Mouse (Mus musculus): ENCODE results near the gene Kcnma1.

The Kcnma1 gene

GRCm38 (mm10) chr14:24032201-24032600 is 17.9 kb upstream of the Kcnma1 start:
- Histone ChIP-seq H3K9me3 (ENCODE audit: low read length) (peaks cover 8% of the 10 kb centered on the region), H3K4me1 (replicated peaks; ENCODE audit: low read depth, low read length) (peaks cover 29% of the 10 kb centered on the region), H3K4me3 (replicated peaks; ENCODE audit: low read length) (no peak overlapping the region), H3K36me3 (ENCODE audit: insufficient read depth, low read length) (no peaks in the 10 kb centered on the region), H3K27me3 (ENCODE audit: insufficient read depth, low read length) (no peaks in the 10 kb centered on the region)
- TF ChIP-seq CTCF (conservative IDR thresholded peaks at IDR 0.05; ENCODE audit: low read length): no peak
- no peak for TF ChIP-seq POU5F1 (IDR thresholded peaks at IDR 0.05; ENCODE audit: borderline replicate concordance, low read length)
- no peak for TF ChIP-seq NANOG (IDR thresholded peaks at IDR 0.05; ENCODE audit: borderline replicate concordance, low read length)

GRCm38 (mm10) chr14:24020718-24021117 is 6.4 kb upstream of the Kcnma1 start:
- Histone ChIP-seq H3K27me3 (ENCODE audit: insufficient read depth, low read length) (peaks cover 10% of the 10 kb centered on the region; the same call in 1 of the 2 replicates), H3K4me1 (replicated peaks; ENCODE audit: low read depth, low read length) (peaks cover 12% of the 10 kb centered on the region), H3K9me3 (ENCODE audit: low read length) (no peaks in the 10 kb centered on the region), H3K36me3 (ENCODE audit: insufficient read depth, low read length) (no peaks in the 10 kb centered on the region), H3K4me3 (replicated peaks; ENCODE audit: low read length) (no peak overlapping the region)
- TF ChIP-seq NANOG (IDR thresholded peaks at IDR 0.05; ENCODE audit: borderline replicate concordance, low read length): no peak
- TF ChIP-seq CTCF (conservative IDR thresholded peaks at IDR 0.05; ENCODE audit: low read length): no peak
- no peak for TF ChIP-seq POU5F1 (IDR thresholded peaks at IDR 0.05; ENCODE audit: borderline replicate concordance, low read length)

GRCm38 (mm10) chr14:24009978-24010377 is 4.3 kb downstream of the Kcnma1 start:
- Histone ChIP-seq H3K9me3 (ENCODE audit: low read length) (0 out of 2 replicates have a peak, but pooled peaks cover 4% of the 10 kb centered on the region), H3K36me3 (ENCODE audit: insufficient read depth, low read length) (no peaks in the 10 kb centered on the region), H3K27me3 (ENCODE audit: insufficient read depth, low read length) (peaks cover 60% of the 10 kb centered on the region), H3K4me3 (replicated peaks; ENCODE audit: low read length) (no peak overlapping the region), H3K4me1 (replicated peaks; ENCODE audit: low read depth, low read length) (peaks cover 16% of the 10 kb centered on the region)
- no peak for TF ChIP-seq NANOG (IDR thresholded peaks at IDR 0.05; ENCODE audit: borderline replicate concordance, low read length)
- TF ChIP-seq CTCF (conservative IDR thresholded peaks at IDR 0.05; ENCODE audit: low read length): no peak
- TF ChIP-seq POU5F1 (IDR thresholded peaks at IDR 0.05; ENCODE audit: borderline replicate concordance, low read length): no peak

- Histone ChIP-seq H3K27me3 (ENCODE audit: insufficient read depth, low read length) (peaks cover 56% of the 10 kb centered on the region), H3K36me3 (ENCODE audit: insufficient read depth, low read length) (no peaks in the 10 kb centered on the region), H3K4me3 (replicated peaks; ENCODE audit: low read length) (no peak overlapping the region), H3K4me1 (replicated peaks; ENCODE audit: low read depth, low read length) (peaks cover 20% of the 10 kb centered on the region), H3K9me3 (ENCODE audit: low read length) (no peaks in the 10 kb centered on the region)
- TF ChIP-seq POU5F1 (IDR thresholded peaks at IDR 0.05; ENCODE audit: borderline replicate concordance, low read length) (no peak), NANOG (IDR thresholded peaks at IDR 0.05; ENCODE audit: borderline replicate concordance, low read length) (no peak), CTCF (conservative IDR thresholded peaks at IDR 0.05; ENCODE audit: low read length) (peak; percentile 98)
Observed at GRCm38 (mm10) chr14:24008252-24008651, 6.0 kb downstream of the Kcnma1 start.

GRCm38 (mm10) chr14:24006276-24006675 is 8.0 kb downstream of the Kcnma1 start:
- TF ChIP-seq POU5F1 (IDR thresholded peaks at IDR 0.05; ENCODE audit: borderline replicate concordance, low read length) (no peak), CTCF (conservative IDR thresholded peaks at IDR 0.05; ENCODE audit: low read length) (no peak), NANOG (IDR thresholded peaks at IDR 0.05; ENCODE audit: borderline replicate concordance, low read length) (no peak)
- Histone ChIP-seq H3K9me3 (ENCODE audit: low read length) (no peaks in the 10 kb centered on the region), H3K4me1 (replicated peaks; ENCODE audit: low read depth, low read length) (peaks cover 27% of the 10 kb centered on the region), H3K27me3 (ENCODE audit: insufficient read depth, low read length) (peaks cover 68% of the 10 kb centered on the region), H3K36me3 (ENCODE audit: insufficient read depth, low read length) (no peaks in the 10 kb centered on the region), H3K4me3 (replicated peaks; ENCODE audit: low read length) (no peak overlapping the region)

GRCm38 (mm10) chr14:24004471-24005271 is 9.6 kb downstream of the Kcnma1 start:
- H3K4me1 ChIP-seq (replicated peaks; ENCODE audit: low read depth, low read length): peaks cover 27% of the 10 kb centered on the region

GRCm38 (mm10) chr14:24003450-24004381 is 10.6 kb downstream of the Kcnma1 start:
- peaks cover 27% of the 10 kb centered on the region for H3K4me1 ChIP-seq (replicated peaks; ENCODE audit: low read depth, low read length)
- H3K9me3 ChIP-seq (ENCODE audit: low read length): no peaks in the 10 kb centered on the region; the same call in 1 of the 2 replicates
- no peak for TF ChIP-seq POU5F1 (IDR thresholded peaks at IDR 0.05; ENCODE audit: borderline replicate concordance, low read length)
- TF ChIP-seq NANOG (IDR thresholded peaks at IDR 0.05; ENCODE audit: borderline replicate concordance, low read length): no peak
- no peak for TF ChIP-seq CTCF (conservative IDR thresholded peaks at IDR 0.05; ENCODE audit: low read length)
- H3K36me3 ChIP-seq (ENCODE audit: insufficient read depth, low read length): no peaks in the 10 kb centered on the region
- H3K4me3 ChIP-seq (replicated peaks; ENCODE audit: low read length): peak overlapping the region; percentile 89
- H3K27me3 ChIP-seq (ENCODE audit: insufficient read depth, low read length): peaks cover 73% of the 10 kb centered on the region

More at GRCm38 (mm10) chr14:24004471-24005271, 9.6 kb downstream of the Kcnma1 start:
- Histone ChIP-seq H3K4me3 (replicated peaks; ENCODE audit: low read length) (peak overlapping the region; percentile 89), H3K9me3 (ENCODE audit: low read length) (no peaks in the 10 kb centered on the region), H3K27me3 (ENCODE audit: insufficient read depth, low read length) (peaks cover 73% of the 10 kb centered on the region), H3K36me3 (ENCODE audit: insufficient read depth, low read length) (no peaks in the 10 kb centered on the region)
- 0 out of 2 replicates have a peak, but pooled peaks have one; percentile 11 for TF ChIP-seq CTCF (conservative IDR thresholded peaks at IDR 0.05; ENCODE audit: low read length)
- no peak for TF ChIP-seq POU5F1 (IDR thresholded peaks at IDR 0.05; ENCODE audit: borderline replicate concordance, low read length)
- TF ChIP-seq NANOG (IDR thresholded peaks at IDR 0.05; ENCODE audit: borderline replicate concordance, low read length): no peak

- Histone ChIP-seq H3K27me3 (ENCODE audit: insufficient read depth, low read length) (peaks cover 74% of the 10 kb centered on the region), H3K9me3 (ENCODE audit: low read length) (no peaks in the 10 kb centered on the region; the same call in 1 of the 2 replicates), H3K4me1 (replicated peaks; ENCODE audit: low read depth, low read length) (peaks cover 27% of the 10 kb centered on the region), H3K4me3 (replicated peaks; ENCODE audit: low read length) (peak overlapping the region; percentile 89; the same call in 1 of the 2 replicates), H3K36me3 (ENCODE audit: insufficient read depth, low read length) (no peaks in the 10 kb centered on the region)
- no peak for TF ChIP-seq POU5F1 (IDR thresholded peaks at IDR 0.05; ENCODE audit: borderline replicate concordance, low read length)
- no peak for TF ChIP-seq NANOG (IDR thresholded peaks at IDR 0.05; ENCODE audit: borderline replicate concordance, low read length)
- TF ChIP-seq CTCF (conservative IDR thresholded peaks at IDR 0.05; ENCODE audit: low read length): no peak
Observed at GRCm38 (mm10) chr14:24002647-24003046, 11.6 kb downstream of the Kcnma1 start.
